Mouse (Mus musculus) neural tube, embryonic 12.5 days (tissue): ENCODE data around the gene Plekhg5. TPM values are rescaled to one million over a fixed set of nuclear protein-coding genes. Genes with fewer than 3 reads are reported as not detected.

Source experiments
- ATAC-seq: fragments of 200-750 bp; cut with Nextera tagmentation; 2 replicates; pipeline ENCODE4 v1.8.0; 2017; ENCODE audit warnings: low read depth, mild to moderate bottlenecking, moderate TSS enrichment, moderate library complexity; ENCODE audit not compliant: low FRiP score
- H3K27ac ChIP-seq: fragments of 300-500 bp; sonication (generic); 2 replicates; pipeline ENCODE4 v1.5.1; 2016
- H3K27me3 ChIP-seq: fragments of 300-500 bp; sonication (generic); replicated peaks from 2 replicates; pipeline ENCODE4 v1.6.1; 2016; ENCODE audit warnings: mild to moderate bottlenecking
- H3K36me3 ChIP-seq: fragments of 300-500 bp; sonication (generic); 2 replicates; pipeline ENCODE4 v1.6.1; 2016; ENCODE audit warnings: mild to moderate bottlenecking
- H3K4me1 ChIP-seq: fragments of 300-500 bp; sonication (generic); 2 replicates; pipeline ENCODE4 v1.6.1; 2016
- H3K4me2 ChIP-seq: fragments of 300-500 bp; sonication (generic); replicated peaks from 2 replicates; pipeline ENCODE4 v1.6.1; 2016; ENCODE audit warnings: mild to moderate bottlenecking
- H3K4me3 ChIP-seq: fragments of 300-500 bp; sonication (generic); 2 replicates; pipeline ENCODE4 v1.5.1; 2016
- H3K9ac ChIP-seq: fragments of 300-500 bp; sonication (generic); 2 replicates; pipeline ENCODE4 v1.6.1; 2016; ENCODE audit warnings: mild to moderate bottlenecking
- H3K9me3 ChIP-seq: fragments of 300-500 bp; sonication (generic); 2 replicates; pipeline ENCODE4 v1.6.1; 2016; ENCODE audit warnings: mild to moderate bottlenecking
- WGBS: fragments of 180-500 bp; shearing (Covaris S2); methylation state at CpG from one replicate; pipeline ENCODE4 v1.1.7; 2016; 5-methylcytosine and 5-hydroxymethylcytosine counted together
- polyA plus RNA-seq: library from polyadenylated mRNA; unstranded; fragments of >200 nt; fragmentation: Nextera tagmentation; extraction: Ambion mirVana; gene quantifications from 2 replicates; pipeline ENCODE4 v1.2.1, GENCODE M21; 2016

Gene Plekhg5
- polyA plus RNA-seq, 1 experiment from 2014 or later = 10.6 TPM

GRCm38 (mm10) chr4:152106746-152107145 lies 34.4 kb downstream of the Plekhg5 start:
- peaks cover 15% of the 10 kb centered on the region for H3K36me3 ChIP-seq
- no peak overlapping the region for H3K4me3 ChIP-seq
- H3K4me1 ChIP-seq = peaks cover 18% of the 10 kb centered on the region
- peaks cover 14% of the 10 kb centered on the region; the same call in 1 of the 2 replicates for H3K27me3 ChIP-seq
- no peak overlapping the region; the same call in 1 of the 2 replicates for H3K9ac ChIP-seq
- peak overlapping the region; percentile 75; the same call in 1 of the 2 replicates for H3K4me2 ChIP-seq
- no peak for ATAC-seq
- WGBS = 59% methylated on average over 9 of the region's 9 CpGs
- no peak overlapping the region for H3K27ac ChIP-seq
- no peaks in the 10 kb centered on the region for H3K9me3 ChIP-seq

GRCm38 (mm10) chr4:152107493-152107892 lies 35.2 kb downstream of the Plekhg5 start:
- Histone ChIP-seq H3K27ac (no peak overlapping the region), H3K4me2 (peak overlapping the region; percentile 75), H3K9me3 (no peaks in the 10 kb centered on the region), H3K9ac (peak overlapping the region; percentile 42; the same call in 1 of the 2 replicates), H3K27me3 (peaks cover 14% of the 10 kb centered on the region; the same call in 1 of the 2 replicates), H3K4me1 (peaks cover 18% of the 10 kb centered on the region), H3K4me3 (peak overlapping the region; percentile 27), H3K36me3 (peaks cover 21% of the 10 kb centered on the region)
- ATAC-seq = peak; percentile 65
- WGBS = 3% methylated on average over 24 of the region's 24 CpGs

- peak; percentile 95 for ATAC-seq
- Histone ChIP-seq H3K27ac (no peak overlapping the region), H3K36me3 (peaks cover 21% of the 10 kb centered on the region)
Observed at GRCm38 (mm10) chr4:152107971-152108509, 35.7 kb downstream of the Plekhg5 start.

DNA sequence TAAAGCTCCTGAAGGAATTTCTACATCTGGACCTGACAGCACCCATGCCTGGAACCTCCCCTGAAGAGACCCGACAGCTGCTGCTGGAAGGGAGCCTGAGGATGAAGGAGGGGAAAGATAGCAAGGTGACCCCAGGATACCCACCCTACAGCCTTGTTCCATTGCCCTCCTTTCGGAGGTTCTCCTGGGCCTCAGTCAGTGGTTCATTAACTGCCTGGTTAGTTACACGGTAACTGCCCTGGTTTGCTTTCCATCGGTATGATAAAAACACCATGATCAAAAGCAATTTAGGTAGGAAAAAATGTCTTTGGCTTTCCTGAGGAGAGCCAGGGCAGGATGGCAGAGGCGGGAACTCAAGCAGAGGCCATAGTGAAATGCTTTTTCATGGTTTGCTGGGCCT lies 36.4 kb downstream of the Plekhg5 start:
- Histone ChIP-seq H3K4me2 (peak overlapping the region; percentile 75), H3K4me3 (no peak overlapping the region), H3K4me1 (peaks cover 18% of the 10 kb centered on the region), H3K9me3 (no peaks in the 10 kb centered on the region), H3K36me3 (peaks cover 18% of the 10 kb centered on the region), H3K9ac (no peak overlapping the region), H3K27me3 (peaks cover 18% of the 10 kb centered on the region), H3K27ac (no peak overlapping the region)
- 80% methylated on average over 5 of the region's 5 CpGs for WGBS
- no peak for ATAC-seq

More at GRCm38 (mm10) chr4:152107971-152108509, 35.7 kb downstream of the Plekhg5 start:
- 6% methylated on average over 30 of the region's 30 CpGs for WGBS
- Histone ChIP-seq H3K4me1 (peaks cover 18% of the 10 kb centered on the region), H3K9me3 (no peaks in the 10 kb centered on the region), H3K9ac (peak overlapping the region; percentile 42; the same call in 1 of the 2 replicates), H3K27me3 (peaks cover 15% of the 10 kb centered on the region; the same call in 1 of the 2 replicates), H3K4me2 (peak overlapping the region; percentile 75), H3K4me3 (peak overlapping the region; percentile 27)

GRCm38 (mm10) chr4:152109509-152109908 lies 37.2 kb downstream of the Plekhg5 start:
- ATAC-seq = no peak

DNA sequence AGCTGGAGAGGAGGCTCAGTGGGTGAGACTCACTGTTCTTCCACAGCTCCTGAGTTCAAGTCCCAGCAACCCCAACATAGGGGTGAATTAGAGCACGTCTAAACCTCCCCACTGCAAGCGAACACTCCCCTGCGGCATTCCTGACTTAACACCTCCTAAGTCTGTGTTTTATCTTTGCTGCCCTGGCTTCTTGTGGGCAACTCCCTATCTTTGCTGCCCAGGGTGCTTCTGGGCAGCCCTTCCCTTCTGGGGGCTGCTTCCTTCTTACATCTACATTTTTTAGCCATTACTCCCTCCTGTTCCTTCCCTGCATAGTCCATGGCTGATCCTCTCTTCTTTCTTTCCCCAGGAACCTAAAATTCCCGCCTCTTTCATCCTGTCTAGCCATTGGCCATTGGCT lies 38.4 kb downstream of the Plekhg5 start:
- H3K4me2 ChIP-seq = no peak overlapping the region
- H3K9ac ChIP-seq = no peak overlapping the region
- H3K27me3 ChIP-seq = peaks cover 38% of the 10 kb centered on the region
- no peak overlapping the region for H3K27ac ChIP-seq
- H3K4me1 ChIP-seq = peaks cover 20% of the 10 kb centered on the region
- ATAC-seq = no peak
- H3K4me3 ChIP-seq = no peak overlapping the region
- peaks cover 19% of the 10 kb centered on the region; the same call in 1 of the 2 replicates for H3K36me3 ChIP-seq
- no peaks in the 10 kb centered on the region for H3K9me3 ChIP-seq
- whole genome bisulfite sequencing = 81% methylated on average over 4 of the region's 4 CpGs

More at GRCm38 (mm10) chr4:152109509-152109908, 37.2 kb downstream of the Plekhg5 start:
- Histone ChIP-seq H3K27me3 (peaks cover 26% of the 10 kb centered on the region), H3K36me3 (peaks cover 19% of the 10 kb centered on the region; the same call in 1 of the 2 replicates), H3K9me3 (no peaks in the 10 kb centered on the region), H3K4me1 (peaks cover 18% of the 10 kb centered on the region), H3K4me2 (no peak overlapping the region), H3K9ac (no peak overlapping the region), H3K4me3 (no peak overlapping the region), H3K27ac (no peak overlapping the region)
- 91% methylated on average over 3 of the region's 3 CpGs for WGBS

- Histone ChIP-seq H3K4me3 (no peak overlapping the region), H3K4me1 (peaks cover 25% of the 10 kb centered on the region), H3K36me3 (peaks cover 19% of the 10 kb centered on the region; the same call in 1 of the 2 replicates), H3K9ac (no peak overlapping the region), H3K27me3 (peaks cover 44% of the 10 kb centered on the region), H3K27ac (no peak overlapping the region), H3K9me3 (no peaks in the 10 kb centered on the region), H3K4me2 (no peak overlapping the region)
- no peak for ATAC-seq
- 84% methylated on average over 9 of the region's 9 CpGs for WGBS
Observed at GRCm38 (mm10) chr4:152112329-152112728, 40.0 kb downstream of the Plekhg5 start.

DNA sequence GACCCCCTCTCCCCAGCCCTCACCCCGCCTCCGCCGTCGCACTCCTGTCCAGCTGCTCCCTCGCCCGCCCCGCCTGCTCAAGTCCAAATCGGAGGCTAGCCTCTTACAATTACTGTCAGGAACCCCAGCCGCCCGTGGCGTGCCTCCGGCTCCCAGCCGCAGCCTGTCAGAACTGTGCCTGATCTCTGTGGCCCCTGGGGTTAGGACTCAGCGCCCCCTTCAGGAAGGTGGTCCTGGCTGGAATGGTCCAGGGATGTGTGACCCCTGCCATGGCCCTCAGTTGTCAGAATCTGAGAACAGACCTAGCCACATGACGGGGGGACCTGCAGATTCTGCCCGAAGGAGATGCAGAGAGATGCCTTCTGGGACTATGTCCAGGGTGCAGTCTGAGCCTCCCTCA lies 41.8 kb downstream of the Plekhg5 start:
- Histone ChIP-seq H3K27ac (no peak overlapping the region), H3K4me2 (no peak overlapping the region), H3K27me3 (peaks cover 59% of the 10 kb centered on the region), H3K36me3 (peaks cover 18% of the 10 kb centered on the region; the same call in 1 of the 2 replicates), H3K4me3 (no peak overlapping the region), H3K9me3 (no peaks in the 10 kb centered on the region), H3K9ac (no peak overlapping the region), H3K4me1 (peaks cover 11% of the 10 kb centered on the region)
- no peak for ATAC-seq
- WGBS = 51% methylated on average over 16 of the region's 16 CpGs

GRCm38 (mm10) chr4:152115921-152116612 lies 43.8 kb downstream of the Plekhg5 start, which contains the start of gene Tnfrsf25:
Tnfrsf25 (plus strand) TSS chr4:152115934.
- H3K27ac ChIP-seq = no peak within 1 kb of the TSS
- no peak within 1 kb of the TSS for H3K9ac ChIP-seq
- H3K27me3 ChIP-seq = peaks cover 78% of the 10 kb centered on the region
- ATAC-seq = no peak
- peaks cover 29% of the 10 kb centered on the region for H3K4me1 ChIP-seq
- peaks cover 17% of the 10 kb centered on the region; the same call in 1 of the 2 replicates for H3K36me3 ChIP-seq
- H3K9me3 ChIP-seq = no peaks in the 10 kb centered on the region
- H3K4me2 ChIP-seq = peak within 1 kb of the TSS; percentile 24
- WGBS = 3% methylated on average over 30 of the region's 30 CpGs
- H3K4me3 ChIP-seq = peak within 1 kb of the TSS; percentile 13; the same call in 1 of the 2 replicates

DNA sequence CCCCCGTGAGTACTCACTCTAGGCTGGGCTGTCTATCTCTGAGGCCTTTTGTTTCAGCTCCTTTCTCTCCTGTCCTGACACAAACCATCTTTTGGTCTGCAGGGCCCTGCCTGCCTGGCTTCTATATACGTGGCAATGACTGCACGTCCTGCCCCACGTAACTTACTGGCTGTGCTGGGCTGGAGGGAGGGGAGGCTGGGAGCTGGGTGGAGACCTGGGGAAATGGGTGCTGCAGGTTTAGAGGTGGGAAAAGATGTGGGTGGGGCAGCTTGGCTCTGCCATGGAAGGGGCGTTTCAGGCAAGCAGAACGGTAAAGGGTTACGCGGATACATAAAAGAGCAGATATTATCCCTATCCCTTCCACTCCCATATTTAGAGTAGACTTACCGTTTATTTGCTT lies 45.2 kb downstream of the Plekhg5 start:
- H3K27ac ChIP-seq = no peak overlapping the region
- H3K27me3 ChIP-seq = peaks cover 93% of the 10 kb centered on the region
- H3K9ac ChIP-seq = no peak overlapping the region
- WGBS = 73% methylated on average over 9 of the region's 9 CpGs
- H3K36me3 ChIP-seq = peaks cover 11% of the 10 kb centered on the region; the same call in 1 of the 2 replicates
- ATAC-seq = no peak
- H3K9me3 ChIP-seq = no peaks in the 10 kb centered on the region
- H3K4me3 ChIP-seq = no peak overlapping the region
- H3K4me2 ChIP-seq = no peak overlapping the region
- H3K4me1 ChIP-seq = peaks cover 31% of the 10 kb centered on the region

DNA sequence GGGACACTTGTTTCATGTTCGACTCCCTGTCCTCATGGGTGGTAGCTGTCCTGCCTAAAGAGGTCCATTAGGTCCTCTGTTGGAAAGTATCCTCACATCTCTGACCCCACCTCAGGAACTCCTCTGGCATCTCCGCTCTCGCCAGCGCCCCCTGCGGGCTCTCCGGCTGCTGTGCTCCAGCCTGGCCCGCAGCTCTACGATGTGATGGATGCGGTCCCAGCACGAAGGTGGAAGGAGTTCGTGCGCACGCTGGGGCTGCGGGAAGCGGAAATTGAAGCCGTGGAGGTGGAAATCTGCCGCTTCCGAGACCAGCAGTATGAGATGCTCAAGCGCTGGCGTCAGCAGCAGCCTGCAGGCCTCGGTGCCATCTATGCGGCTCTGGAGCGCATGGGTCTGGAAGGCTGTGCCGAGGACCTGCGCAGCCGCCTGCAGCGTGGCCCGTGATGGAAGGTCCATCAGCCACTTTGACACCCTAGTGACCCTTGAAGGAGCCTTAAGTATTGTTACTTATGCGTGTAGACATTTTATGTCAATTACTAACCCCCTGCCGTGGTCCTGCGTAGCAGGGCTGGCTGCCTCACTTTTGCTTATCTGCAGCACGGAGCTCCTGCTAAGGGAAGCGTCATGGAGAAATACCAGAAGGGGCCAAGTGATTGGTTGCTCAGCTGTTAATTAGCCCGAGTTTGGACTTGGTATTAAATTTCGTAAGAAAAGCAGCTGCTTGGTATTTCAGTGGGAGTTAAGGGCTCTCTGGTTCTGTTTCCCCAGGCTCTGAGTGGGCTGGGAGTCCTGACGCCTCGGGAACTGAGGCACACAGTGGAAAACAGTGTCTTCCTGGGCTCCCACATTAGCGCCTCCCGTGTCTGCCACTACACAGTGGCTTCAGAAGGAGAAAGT lies 47.3 kb downstream of the Plekhg5 start:
- 3% methylated on average over 39 of the region's 39 CpGs for WGBS
- no peak overlapping the region for H3K27ac ChIP-seq
- no peaks in the 10 kb centered on the region for H3K36me3 ChIP-seq
- peaks cover 31% of the 10 kb centered on the region for H3K4me1 ChIP-seq
- no peak overlapping the region for H3K9ac ChIP-seq
- peaks cover 99% of the 10 kb centered on the region for H3K27me3 ChIP-seq
- H3K4me2 ChIP-seq = peak overlapping the region; percentile 45
- no peaks in the 10 kb centered on the region for H3K9me3 ChIP-seq
- H3K4me3 ChIP-seq = 0 out of 2 replicates have a peak overlapping the region, but pooled peaks have one; percentile 11
- no peak for ATAC-seq
